Mouse (Mus musculus) kidney, embryonic 16.5 days (tissue): ENCODE measurements around the gene Hsd3b7. TPM values are rescaled to one million over a fixed set of nuclear protein-coding genes. Genes with fewer than 3 reads are reported as not detected.
"Not testable (repeated sequence)": the region's sequence is repeated elsewhere in the genome, so short reads cannot be mapped to it uniquely, and the experiment has no call there.

Experiments used
- ATAC-seq: fragments of 200-750 bp; cut with Nextera tagmentation; 2 replicates; pipeline ENCODE4 v1.8.0; 2017; ENCODE audit warnings: moderate TSS enrichment; ENCODE audit not compliant: low FRiP score, low TSS enrichment
- H3K27ac ChIP-seq: fragments of 300-500 bp; sonication (generic); 2 replicates; pipeline ENCODE4 v1.5.1; 2014; ENCODE audit warnings: low read length
- H3K27me3 ChIP-seq: fragments of 300-500 bp; sonication (generic); 2 replicates; pipeline ENCODE4 v1.6.1; 2014; ENCODE audit warnings: low read length, control low read depth, mixed read lengths; ENCODE audit not compliant: insufficient read depth
- H3K36me3 ChIP-seq: fragments of 300-500 bp; sonication (generic); 2 replicates; pipeline ENCODE4 v1.6.1; 2014; ENCODE audit warnings: low read length, control low read depth, mixed read lengths; ENCODE audit not compliant: insufficient read depth
- H3K4me1 ChIP-seq: fragments of 300-500 bp; sonication (generic); 2 replicates; pipeline ENCODE4 v1.6.1; 2014; ENCODE audit warnings: low read length, control low read depth, mixed read lengths; ENCODE audit not compliant: insufficient read depth
- H3K4me2 ChIP-seq: fragments of 300-500 bp; sonication (generic); replicated peaks from 2 replicates; pipeline ENCODE4 v1.6.1; 2014; ENCODE audit warnings: low read depth, low read length
- H3K4me3 ChIP-seq: fragments of 300-500 bp; sonication (generic); 2 replicates; pipeline ENCODE4 v1.5.1; 2014; ENCODE audit warnings: mild to moderate bottlenecking, low read length
- H3K9ac ChIP-seq: fragments of 300-500 bp; sonication (generic); replicated peaks from 2 replicates; pipeline ENCODE4 v1.6.1; 2014; ENCODE audit warnings: low read length
- H3K9me3 ChIP-seq: fragments of 300-500 bp; sonication (generic); 2 replicates; pipeline ENCODE4 v1.6.1; 2016; ENCODE audit warnings: low read length, control low read depth
- WGBS: fragments of 180-500 bp; shearing (Covaris S2); extraction: QIAGEN DNeasy Blood & Tissue Kit; methylation state at CpG from one replicate; pipeline ENCODE4 v1.1.7; 2014; 5-methylcytosine and 5-hydroxymethylcytosine counted together
- polyA plus RNA-seq: library from polyadenylated mRNA; unstranded; fragments of >200 nt; fragmentation: Nextera tagmentation; extraction: Ambion mirVana; gene quantifications from 2 replicates; pipeline ENCODE4 v1.2.1, GENCODE M21; 2015

Hsd3b7 gene
- polyA plus RNA-seq, 1 experiment from 2014 or later: 33.2 TPM

DNA sequence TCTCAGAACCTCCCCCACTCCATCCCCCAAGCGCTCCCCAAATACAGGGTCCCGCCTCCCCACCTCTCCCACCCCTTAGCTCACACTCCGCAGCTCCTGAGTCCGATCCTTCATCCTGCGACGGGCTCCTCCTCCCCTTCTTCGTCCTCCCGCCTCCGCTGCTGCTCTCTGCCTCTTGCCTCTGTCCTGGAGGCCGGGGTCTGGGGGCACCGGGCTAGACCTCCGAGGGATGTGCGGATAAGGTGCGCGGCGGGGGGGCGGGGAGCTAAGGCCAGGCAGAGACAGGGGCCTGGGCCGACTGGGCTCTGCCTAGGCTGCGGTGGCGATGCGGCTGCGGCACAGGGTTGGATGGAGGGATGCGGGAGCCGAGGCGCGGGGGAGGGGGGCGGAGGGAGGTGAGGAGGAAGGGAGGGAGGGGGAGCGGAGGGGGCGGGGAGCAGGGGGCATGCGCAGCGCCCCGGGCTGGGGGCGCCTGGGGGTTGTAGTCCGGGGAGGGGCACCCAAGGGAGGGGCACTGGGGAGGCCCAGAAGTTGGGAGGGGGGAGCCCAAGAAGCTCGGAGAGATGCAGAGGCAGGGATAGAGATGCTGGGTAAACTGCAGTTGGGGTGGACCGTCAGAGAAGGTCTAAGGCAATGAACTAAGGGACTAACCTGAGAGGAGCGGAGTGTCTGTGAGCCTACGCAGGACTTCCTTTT is 23.9 kb downstream of the Hsd3b7 start, which contains the start of the genes Stx4a and Stx1b:
Gene Stx4a (plus strand): TSS at position 119 of the 696 bp plus-strand sequence.
Gene Stx1b (minus strand): TSS at position 374 of the 696 bp plus-strand sequence.
- Histone ChIP-seq H3K4me3 (peak within 1 kb of the TSS; percentile 64), H3K4me2 (peak within 1 kb of the TSS; percentile 85), H3K9me3 (no peaks in the 10 kb centered on the region), H3K36me3 (no peaks in the 10 kb centered on the region), H3K4me1 (peaks cover 19% of the 10 kb centered on the region), H3K27me3 (no peaks in the 10 kb centered on the region), H3K9ac (peak within 1 kb of the TSS; percentile 75), H3K27ac (peak within 1 kb of the TSS; percentile 51; the same call in 1 of the 2 replicates)
- WGBS: 4% methylated on average over 26 of the region's 38 CpGs
- peak; percentile 73 for ATAC-seq

DNA sequence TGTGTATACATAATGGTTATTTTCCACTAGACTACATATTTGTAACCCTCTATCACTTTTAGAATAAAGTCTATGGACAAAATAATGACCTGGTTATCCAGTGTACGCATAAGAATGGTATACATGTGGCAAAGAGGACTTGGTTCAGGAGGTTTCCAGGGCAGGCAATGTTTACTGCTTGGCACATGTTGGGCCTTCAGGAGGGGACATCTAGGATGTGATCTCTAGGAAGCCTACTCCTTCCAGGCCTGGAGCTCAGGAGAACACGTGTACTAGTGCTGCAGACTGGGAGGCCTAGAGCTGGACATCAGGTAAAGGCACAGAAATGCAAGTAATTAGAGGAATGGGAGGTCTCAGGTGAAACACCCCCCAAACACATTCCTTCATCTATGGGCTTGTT is 35.1 kb downstream of the Hsd3b7 start:
- WGBS: 83% methylated on average over 2 of the region's 2 CpGs
- Histone ChIP-seq H3K36me3 (no peaks in the 10 kb centered on the region), H3K27ac (no peak overlapping the region), H3K27me3 (no peaks in the 10 kb centered on the region), H3K4me1 (no peaks in the 10 kb centered on the region), H3K9me3 (no peaks in the 10 kb centered on the region), H3K4me3 (no peak overlapping the region), H3K9ac (no peak overlapping the region), H3K4me2 (no peak overlapping the region)
- ATAC-seq: no peak

DNA sequence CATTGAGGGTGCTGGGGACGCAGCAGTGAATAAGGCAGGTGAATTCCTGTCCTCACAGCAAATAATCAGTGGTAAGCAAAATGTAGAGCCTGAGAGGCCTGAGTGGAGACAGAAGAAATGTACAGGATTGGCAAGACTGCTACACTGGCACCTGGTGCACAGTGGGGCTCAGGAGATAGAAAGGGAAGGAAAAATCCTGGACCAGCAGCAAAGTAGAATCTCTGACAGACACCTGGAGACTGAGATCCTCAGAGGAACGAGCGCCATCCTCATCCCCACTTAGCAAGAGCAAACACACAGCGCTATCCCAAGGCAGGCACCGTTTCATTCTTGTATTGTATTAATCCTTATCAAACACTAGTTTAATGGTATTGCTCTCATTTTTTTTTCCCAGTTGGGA is 37.1 kb downstream of the Hsd3b7 start:
- Histone ChIP-seq H3K4me3 (no peak overlapping the region), H3K9me3 (no peaks in the 10 kb centered on the region), H3K27me3 (no peaks in the 10 kb centered on the region), H3K27ac (no peak overlapping the region), H3K9ac (no peak overlapping the region), H3K4me1 (peaks cover under 1% of the 10 kb centered on the region), H3K4me2 (no peak overlapping the region), H3K36me3 (no peaks in the 10 kb centered on the region)
- no peak for ATAC-seq
- 93% methylated on average over 5 of the region's 5 CpGs for WGBS

DNA sequence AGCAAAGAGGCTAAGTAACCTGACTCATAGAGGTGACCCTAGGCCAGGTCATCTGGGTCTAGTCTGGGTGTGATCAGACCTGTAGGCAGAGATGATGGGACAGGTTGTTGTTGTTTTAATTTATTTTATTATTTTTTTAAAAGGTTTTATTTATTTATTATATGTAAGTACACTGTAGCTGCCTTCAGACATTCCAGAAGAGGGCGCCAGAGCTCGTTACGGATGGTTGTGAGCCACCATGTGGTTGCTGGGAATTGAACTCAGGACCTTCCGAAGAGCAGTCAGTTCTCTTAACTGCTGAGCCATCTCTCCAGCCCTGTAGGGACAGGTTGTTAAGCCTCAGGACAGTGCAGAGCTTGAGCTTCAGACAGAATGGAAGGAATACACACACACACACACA is 37.5 kb downstream of the Hsd3b7 start:
- not testable (repeated sequence) for H3K27ac ChIP-seq, H3K4me3 ChIP-seq, H3K4me2 ChIP-seq, H3K9me3 ChIP-seq, H3K27me3 ChIP-seq, H3K9ac ChIP-seq, H3K36me3 ChIP-seq, H3K4me1 ChIP-seq, ATAC-seq
- 80% methylated on average over 4 of the region's 4 CpGs for WGBS

DNA sequence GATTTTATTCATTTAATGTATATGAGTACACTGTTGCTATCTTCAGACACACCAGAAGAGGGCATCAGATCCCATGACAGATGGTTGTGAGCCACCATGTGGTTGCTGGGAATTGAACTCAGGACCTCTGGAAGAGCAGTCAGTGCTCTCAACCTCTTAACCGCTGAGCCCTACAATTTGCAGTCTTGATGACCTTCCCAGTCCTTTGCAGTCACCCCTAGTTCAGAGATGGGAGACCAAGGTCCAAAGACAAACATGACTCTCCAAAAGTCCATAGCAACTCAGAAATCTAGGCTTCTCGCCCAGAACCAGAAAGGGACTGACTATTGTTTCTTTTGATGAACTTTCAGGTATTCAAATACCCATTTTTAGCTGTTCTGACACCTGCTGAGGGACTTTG is 39.6 kb downstream of the Hsd3b7 start:
- not testable (repeated sequence) for H3K9ac ChIP-seq, H3K4me3 ChIP-seq, H3K4me1 ChIP-seq, H3K27me3 ChIP-seq, H3K4me2 ChIP-seq, H3K9me3 ChIP-seq, H3K27ac ChIP-seq, ATAC-seq
- 77% methylated on average over 2 of the region's 2 CpGs for whole genome bisulfite sequencing
- peaks cover 11% of the 10 kb centered on the region for H3K36me3 ChIP-seq

DNA sequence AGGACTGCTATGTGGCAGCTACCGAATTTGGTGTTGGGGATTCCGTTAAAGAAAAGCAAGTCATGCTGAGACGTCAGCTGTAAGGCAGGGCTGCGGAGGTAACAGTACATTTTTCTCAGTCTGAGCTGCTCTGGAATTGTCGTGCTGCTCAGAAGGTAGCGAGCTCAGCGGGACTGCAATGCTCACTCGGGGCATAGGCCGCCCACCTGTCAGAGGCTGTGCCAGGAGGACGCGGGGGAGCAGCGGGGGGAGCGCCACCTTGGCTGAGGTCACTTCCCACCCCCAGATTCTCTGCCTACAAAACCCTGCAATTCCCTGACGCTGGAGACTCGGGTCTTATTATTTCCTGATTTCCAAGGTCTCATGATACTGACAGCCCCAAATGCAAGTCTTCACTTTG is 40.5 kb downstream of the Hsd3b7 start:
- H3K4me3 ChIP-seq: peak overlapping the region; percentile 89
- no peaks in the 10 kb centered on the region for H3K27me3 ChIP-seq
- H3K4me1 ChIP-seq: peaks cover 7% of the 10 kb centered on the region
- no peaks in the 10 kb centered on the region for H3K9me3 ChIP-seq
- H3K27ac ChIP-seq: peak overlapping the region; percentile 91
- H3K4me2 ChIP-seq: peak overlapping the region; percentile 94
- ATAC-seq: peak; percentile 28
- peak overlapping the region; percentile 86 for H3K9ac ChIP-seq
- H3K36me3 ChIP-seq: peaks cover 15% of the 10 kb centered on the region
- under 1% methylated on average over 15 of the region's 15 CpGs for WGBS

DNA sequence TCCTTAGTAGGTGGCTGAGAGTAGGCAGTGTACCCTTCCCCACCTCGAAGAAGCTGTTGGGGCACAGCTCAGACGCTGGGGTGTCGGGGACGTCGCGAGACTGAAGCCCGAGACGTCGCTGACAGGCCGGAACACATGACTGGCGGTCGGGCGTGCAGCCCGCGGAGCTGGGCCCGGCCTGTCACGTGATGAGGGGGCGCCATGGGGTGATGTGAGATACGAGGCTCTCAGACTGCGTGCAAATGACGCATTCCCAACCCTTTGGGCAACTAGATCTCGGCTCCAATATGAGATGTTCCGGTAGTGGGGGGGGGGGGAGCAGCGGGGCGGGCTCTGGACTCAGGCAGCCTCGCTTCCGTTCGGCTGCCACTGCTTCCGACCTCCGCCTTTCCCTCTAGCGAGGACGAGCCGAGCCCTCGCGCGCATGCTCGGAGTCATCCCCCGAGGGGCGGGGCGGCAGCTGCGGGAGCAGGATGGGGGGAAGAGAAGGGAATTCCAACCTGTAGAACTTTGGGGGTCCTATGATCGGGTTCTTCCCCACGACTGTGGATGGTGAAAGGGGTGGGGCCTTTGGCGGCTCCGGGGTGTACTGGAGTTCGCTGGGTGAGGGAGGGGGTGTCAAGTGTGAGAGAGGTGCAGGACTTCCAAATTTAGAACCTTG is 41.1 kb downstream of the Hsd3b7 start:
- Histone ChIP-seq H3K27me3 (no peaks in the 10 kb centered on the region), H3K27ac (peak overlapping the region; percentile 91), H3K36me3 (peaks cover 21% of the 10 kb centered on the region), H3K9me3 (no peaks in the 10 kb centered on the region), H3K4me3 (peak overlapping the region; percentile 89), H3K9ac (peak overlapping the region; percentile 86), H3K4me1 (peaks cover 7% of the 10 kb centered on the region), H3K4me2 (peak overlapping the region; percentile 94)
- peak; percentile 92 for ATAC-seq
- WGBS: under 1% methylated on average over 46 of the region's 46 CpGs

DNA sequence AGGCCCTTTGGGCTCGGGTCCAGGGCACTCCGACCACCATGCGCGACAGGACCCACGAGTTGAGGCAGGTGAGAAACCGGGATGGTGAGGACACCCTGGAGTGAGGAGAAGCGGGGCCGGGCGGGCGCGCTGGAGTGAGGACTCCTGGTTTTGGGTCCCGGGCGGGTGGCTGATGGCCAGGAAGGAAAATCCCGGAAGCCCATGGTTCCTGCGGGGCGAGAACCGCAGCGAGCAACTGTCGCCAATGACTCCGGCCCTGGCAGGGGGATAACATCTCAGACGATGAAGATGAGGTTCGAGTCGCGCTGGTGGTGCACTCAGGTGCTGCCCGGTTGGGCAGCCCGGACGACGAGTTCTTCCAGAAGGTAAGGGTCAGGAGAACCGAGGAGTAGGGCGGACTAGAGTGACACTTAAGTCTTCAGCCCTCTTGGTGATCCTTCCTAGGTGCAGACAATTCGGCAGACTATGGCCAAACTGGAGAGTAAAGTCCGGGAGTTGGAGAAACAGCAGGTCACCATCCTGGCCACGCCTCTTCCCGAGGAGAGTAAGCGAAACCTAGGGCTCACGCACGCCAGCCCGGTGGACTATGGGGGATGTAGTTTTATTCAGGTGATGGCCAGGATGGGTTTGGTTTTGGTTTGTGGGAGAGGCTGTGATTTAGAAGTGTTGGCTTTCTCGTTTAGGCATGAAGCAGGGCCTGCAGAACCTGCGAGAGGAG is 41.8 kb downstream of the Hsd3b7 start:
- Histone ChIP-seq H3K4me3 (peak overlapping the region; percentile 89), H3K9ac (peak overlapping the region; percentile 86), H3K27me3 (no peaks in the 10 kb centered on the region), H3K4me1 (peaks cover 7% of the 10 kb centered on the region), H3K27ac (peak overlapping the region; percentile 91), H3K36me3 (peaks cover 26% of the 10 kb centered on the region), H3K9me3 (no peaks in the 10 kb centered on the region), H3K4me2 (peak overlapping the region; percentile 94)
- peak; percentile 72 for ATAC-seq
- WGBS: under 1% methylated on average over 40 of the region's 40 CpGs

DNA sequence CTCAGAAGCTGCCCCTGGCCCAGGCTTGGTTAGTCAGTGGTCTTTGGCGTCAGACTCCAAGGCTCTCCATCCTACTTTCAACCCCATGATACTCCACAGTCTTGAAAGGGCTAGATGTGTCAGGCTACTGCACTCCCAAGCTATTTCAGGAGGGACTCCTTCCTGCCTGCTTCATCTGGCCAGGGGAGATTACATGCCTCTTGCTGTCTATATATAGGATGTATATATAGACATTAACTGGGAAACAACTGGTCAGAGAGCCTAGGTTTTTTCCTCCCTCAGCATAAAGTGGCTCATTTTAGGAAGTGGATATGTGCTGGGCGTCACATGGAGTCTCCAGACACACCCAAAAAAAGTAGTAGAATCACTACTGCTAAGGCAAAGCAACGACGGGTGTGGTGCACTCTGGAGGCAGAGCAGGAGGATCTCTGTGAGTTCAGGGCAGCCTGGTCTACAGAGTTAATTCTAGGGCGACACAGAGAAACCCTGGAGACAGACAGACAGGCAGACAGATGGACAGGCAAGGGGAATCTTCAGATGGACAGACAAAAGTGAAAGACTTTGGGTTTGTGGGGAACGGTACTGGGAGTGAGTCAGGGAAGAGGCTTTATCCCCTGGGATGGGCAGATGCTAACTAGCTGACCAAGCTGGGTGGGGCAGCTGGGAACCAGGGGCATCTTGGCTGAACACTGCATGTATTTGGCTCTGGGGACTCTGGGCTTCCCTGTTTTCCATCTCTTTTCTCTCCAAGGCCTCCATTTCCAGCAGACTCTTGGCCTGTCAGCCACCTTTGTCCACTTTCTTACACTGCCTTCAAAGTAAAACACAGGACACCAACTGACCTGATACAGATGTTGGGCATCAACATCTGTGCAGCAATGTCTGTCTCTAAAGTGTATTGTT is 49.8 kb downstream of the Hsd3b7 start:
- Histone ChIP-seq H3K27ac (no peak overlapping the region), H3K4me2 (no peak overlapping the region), H3K4me3 (no peak overlapping the region), H3K36me3 (peaks cover 25% of the 10 kb centered on the region), H3K27me3 (no peaks in the 10 kb centered on the region), H3K9ac (no peak overlapping the region), H3K9me3 (no peaks in the 10 kb centered on the region), H3K4me1 (no peaks in the 10 kb centered on the region)
- WGBS: 77% methylated on average over 6 of the region's 6 CpGs
- ATAC-seq: no peak
